Comparison of ENCODE assay signal across 8 mouse cellular contexts in genomic region chr5:121384757-121385460, GRCm38 (mm10). TPM values are rescaled to one million over a fixed set of nuclear protein-coding genes. Genes with fewer than 3 reads are reported as not detected.
DNase-seq lines count a peak whose midpoint lies in the region; ATAC-seq and TF ChIP-seq lines count a peak whose summit lies in the region.

No protein-coding gene starts in this region.

- H3K36me3 ChIP-seq in ES-Bruce4 (ENCODE audit: control insufficient read depth, insufficient read depth, low read length, poor library complexity, severe bottlenecking), result no peaks in the 10 kb centered on the region
- peaks cover 27% of the 10 kb centered on the region for H3K36me3 ChIP-seq in embryonic facial prominence, embryonic 13.5 days
- H3K36me3 ChIP-seq in heart, postnatal 0 days (replicated peaks; ENCODE audit: control insufficient read depth, insufficient read depth, low read length), result peaks cover 28% of the 10 kb centered on the region

- H3K4me3 ChIP-seq in ES-Bruce4 (ENCODE audit: low read depth, low read length), result peak overlapping the region; percentile 76
- peak overlapping the region; percentile 78 for H3K4me3 ChIP-seq in embryonic facial prominence, embryonic 13.5 days
- peak overlapping the region; percentile 83 for H3K4me3 ChIP-seq in heart, postnatal 0 days (ENCODE audit: low read depth, low read length)

- peak; percentile 49; the same call in 1 of the 2 replicates for ATAC-seq in embryonic facial prominence, embryonic 13.5 days (ENCODE audit: insufficient number of reproducible peaks, insufficient read depth, low FRiP score, low TSS enrichment, low read depth)
- peak; percentile 85 for ATAC-seq in heart, postnatal 0 days (ENCODE audit: insufficient read depth, low read depth)
- ATAC-seq in megakaryocyte progenitor cell, adult 5-6 weeks (replicated peaks; ENCODE audit: poor library complexity), result peak; percentile 18

- no peak overlapping the region for H3K27ac ChIP-seq in ES-Bruce4 (ENCODE audit: insufficient read depth, low read length)
- H3K27ac ChIP-seq in embryonic facial prominence, embryonic 13.5 days, result peak overlapping the region; percentile 74
- peak overlapping the region; percentile 97 for H3K27ac ChIP-seq in heart, postnatal 0 days (ENCODE audit: low read depth)

- TF ChIP-seq POLR2A in ES-Bruce4 (IDR thresholded peaks at IDR 0.05; ENCODE audit: insufficient read depth, low read length), result no peak

- H3K27me3 ChIP-seq in ES-Bruce4 (ENCODE audit: control insufficient read depth, insufficient read depth, low read length, poor library complexity, severe bottlenecking), result no peaks in the 10 kb centered on the region
- H3K27me3 ChIP-seq in embryonic facial prominence, embryonic 13.5 days, result no peaks in the 10 kb centered on the region
- no peaks in the 10 kb centered on the region for H3K27me3 ChIP-seq in heart, postnatal 0 days (ENCODE audit: control insufficient read depth, insufficient read depth, low read length)

- H3K9ac ChIP-seq in ES-Bruce4 (ENCODE audit: low read depth, poor library complexity, severe bottlenecking), result peak overlapping the region; percentile 65
- peak overlapping the region; percentile 83 for H3K9ac ChIP-seq in embryonic facial prominence, embryonic 13.5 days
- peak overlapping the region; percentile 90 for H3K9ac ChIP-seq in heart, postnatal 0 days (replicated peaks; ENCODE audit: low read depth, low read length)

- H3K9me3 ChIP-seq in ES-Bruce4 (replicated peaks; ENCODE audit: control insufficient read depth, insufficient read depth, low read length, poor library complexity, severe bottlenecking), result no peaks in the 10 kb centered on the region
- 0 out of 2 replicates have a peak, but pooled peaks cover 6% of the 10 kb centered on the region for H3K9me3 ChIP-seq in embryonic facial prominence, embryonic 13.5 days
- H3K9me3 ChIP-seq in heart, postnatal 0 days (replicated peaks; ENCODE audit: control insufficient read depth, low read length), result no peaks in the 10 kb centered on the region

- H3K4me1 ChIP-seq in ES-Bruce4 (ENCODE audit: control insufficient read depth, insufficient read depth, low read length), result no peaks in the 10 kb centered on the region
- peaks cover 28% of the 10 kb centered on the region for H3K4me1 ChIP-seq in embryonic facial prominence, embryonic 13.5 days
- H3K4me1 ChIP-seq in heart, postnatal 0 days (ENCODE audit: control insufficient read depth, insufficient read depth), result peaks cover 4% of the 10 kb centered on the region; the same call in 1 of the 2 replicates

- H3K4me2 ChIP-seq in embryonic facial prominence, embryonic 13.5 days, result peak overlapping the region; percentile 71
- H3K4me2 ChIP-seq in heart, postnatal 0 days (ENCODE audit: low read depth, low read length), result peak overlapping the region; percentile 60

- no peak for TF ChIP-seq CTCF in ES-Bruce4 (IDR thresholded peaks at IDR 0.05; ENCODE audit: low read depth, low read length)
- TF ChIP-seq CTCF in heart, postnatal 0 days (IDR thresholded peaks at IDR 0.05; ENCODE audit: low read depth), result no peak

- WGBS in embryonic facial prominence, embryonic 13.5 days, result 3% methylated on average over 36 of the region's 47 CpGs
- WGBS in heart, postnatal 0 days, result under 1% methylated on average over 28 of the region's 47 CpGs

- DNase-seq in 3T3-L1 (ENCODE audit: low read depth, low spot score), result peak; percentile 81
- peak; percentile 80 for DNase-seq in heart, postnatal 0 days (ENCODE audit: low spot score)
- DNase-seq in left cerebral cortex, postnatal 4 days, result peak; percentile 38
- DNase-seq in skeletal muscle tissue, adult 2 months (ENCODE audit: low read depth, low spot score), result peak; percentile 52
- no peak for DNase-seq in cerebellum, postnatal 25 days

- intact Hi-C loops in left cerebral cortex, postnatal 4 days (cut with DNase I), result loop anchor here (5.0 kb wide), 1 partner anchor 178 kb away; no protein-coding TSS in a partner anchor

- TF ChIP-seq EP300 in ES-Bruce4 (IDR thresholded peaks at IDR 0.05; ENCODE audit: insufficient read depth, low read depth, low read length), result no peak
- TF ChIP-seq EP300 in heart, postnatal 0 days (IDR thresholded peaks at IDR 0.05; ENCODE audit: low read depth), result no peak

RNA-seq across cellular contexts. Expression of gene Trafd1, which starts 0.5 kb away (rescaled TPM):
- polyA plus RNA-seq in ES-Bruce4 (2011; ENCODE audit: insufficient read depth, insufficient read length, low read depth, missing spikeins), result 23.1 and 25.9 TPM in 2 replicates
- polyA plus RNA-seq in embryonic facial prominence, embryonic 13.5 days (2015; fragmentation: Nextera tagmentation; extraction: Ambion mirVana), result 74.6 and 80.7 TPM in 2 replicates
- total RNA-seq in heart, postnatal 0 days (2014; rRNA removed; ENCODE audit: low replicate concordance), result 83.8 and 113 TPM in 2 replicates
- 67.2 and 67.7 TPM in 2 replicates for polyA plus RNA-seq in heart, postnatal 0 days (2015; fragmentation: Nextera tagmentation; extraction: Ambion mirVana)
- total RNA-seq in left cerebral cortex, postnatal 4 days (2021), result 100 to 1,000 TPM; 111 to 120 TPM
- 29.1 and 36.4 TPM in 2 replicates for total RNA-seq in megakaryocyte progenitor cell, adult 5-6 weeks (2015)
- total RNA-seq in megakaryocyte progenitor cell, adult 5-6 weeks (2017), result 37.5 and 38.5 TPM in 2 replicates

RNA-seq across cellular contexts. Expression of gene Naa25, which starts 12.8 kb away (rescaled TPM):
- polyA plus RNA-seq in ES-Bruce4 (2011; ENCODE audit: insufficient read depth, insufficient read length, low read depth, missing spikeins), result 70.0 and 77.9 TPM in 2 replicates
- polyA plus RNA-seq in embryonic facial prominence, embryonic 13.5 days (2015; fragmentation: Nextera tagmentation; extraction: Ambion mirVana), result 39.2 and 40.8 TPM in 2 replicates
- 15.8 and 16.6 TPM in 2 replicates for total RNA-seq in heart, postnatal 0 days (2014; rRNA removed; ENCODE audit: low replicate concordance)
- 19.9 and 21.4 TPM in 2 replicates for polyA plus RNA-seq in heart, postnatal 0 days (2015; fragmentation: Nextera tagmentation; extraction: Ambion mirVana)
- 10 to 100 TPM; 49.3 to 51.0 TPM for total RNA-seq in left cerebral cortex, postnatal 4 days (2021)
- 35.9 and 39.7 TPM in 2 replicates for total RNA-seq in megakaryocyte progenitor cell, adult 5-6 weeks (2015)
- 66.4 and 80.6 TPM in 2 replicates for total RNA-seq in megakaryocyte progenitor cell, adult 5-6 weeks (2017)

Comparison
In these comparisons a context has a peak if more than half of its experiments do, and no peak if none do; other contexts are left out.
1. DNase-seq: peak in 3T3-L1 (single experiment), heart, postnatal 0 days (single experiment), left cerebral cortex, postnatal 4 days (single experiment) and skeletal muscle tissue, adult 2 months (single experiment); none in cerebellum, postnatal 25 days (0 of 2).
2. ATAC-seq: peak in every context shown above with its lines; median percentile 85 in heart, postnatal 0 days; 49 in embryonic facial prominence, embryonic 13.5 days; 18 in megakaryocyte progenitor cell, adult 5-6 weeks.
3. Peak in every context shown above with its lines, with median percentiles within 50 percentile points of each other: H3K4me3 ChIP-seq and H3K9ac ChIP-seq.